Mouse (Mus musculus): Measurements from ENCODE around the gene Ctns.

Ctns gene

DNA sequence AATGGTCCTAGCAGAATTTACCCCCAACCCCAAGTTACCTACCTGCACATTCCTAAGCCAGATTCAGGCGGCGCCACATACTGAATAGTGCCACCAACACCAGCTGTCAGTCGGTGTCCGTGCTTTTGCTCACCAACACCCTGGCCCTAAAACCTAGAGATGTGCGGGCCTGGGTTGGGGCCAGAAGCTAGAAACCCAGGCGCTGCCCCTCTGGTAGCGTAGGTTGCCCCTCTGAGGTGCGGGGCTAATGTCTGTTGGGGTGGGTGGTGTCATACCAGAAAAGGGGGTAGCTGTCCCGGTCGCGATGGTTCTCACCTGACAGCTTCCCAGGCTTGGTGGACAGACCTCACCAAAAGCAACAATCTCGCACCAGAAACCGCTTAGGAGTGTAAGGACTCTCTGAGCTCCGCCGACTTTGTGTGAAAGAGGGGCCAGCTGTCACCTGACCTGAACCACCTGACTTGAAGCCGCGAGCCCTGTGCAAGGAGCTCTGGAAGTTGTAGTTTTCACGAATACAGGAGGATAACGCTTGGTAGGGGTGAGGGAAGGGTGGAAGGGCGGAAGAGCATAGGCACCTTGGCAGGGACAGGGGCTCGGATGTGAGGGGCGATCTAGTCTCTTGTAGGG, at the start of gene Ctns:
Ctns (minus strand) TSS at position 440 of the 627 bp plus-strand sequence.
- peak; percentile 94 for ATAC-seq (ENCODE audit: insufficient number of reproducible peaks, low FRiP score, low TSS enrichment)

DNA sequence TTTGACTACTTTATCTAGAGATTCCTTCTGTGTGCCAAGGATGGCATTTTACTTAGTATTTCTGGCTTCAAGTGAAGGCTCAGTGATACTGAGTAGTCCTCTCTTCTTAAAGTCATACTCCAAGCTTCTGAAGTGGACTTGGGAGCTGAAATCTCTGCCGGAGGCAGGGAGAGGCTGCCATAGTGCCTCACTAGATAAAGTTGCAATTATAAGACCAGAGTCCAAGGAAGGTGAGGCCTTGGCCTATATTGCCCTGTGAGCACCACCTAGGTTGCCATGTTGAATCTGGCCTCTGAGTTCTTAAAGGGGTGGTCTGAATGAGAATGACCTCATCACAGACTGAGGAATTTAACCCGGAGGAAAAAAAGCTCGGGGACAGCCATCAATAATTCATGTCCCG, 43.9 kb upstream of the Ctns start:
- ATAC-seq (ENCODE audit: insufficient number of reproducible peaks, low FRiP score, low TSS enrichment): no peak

DNA sequence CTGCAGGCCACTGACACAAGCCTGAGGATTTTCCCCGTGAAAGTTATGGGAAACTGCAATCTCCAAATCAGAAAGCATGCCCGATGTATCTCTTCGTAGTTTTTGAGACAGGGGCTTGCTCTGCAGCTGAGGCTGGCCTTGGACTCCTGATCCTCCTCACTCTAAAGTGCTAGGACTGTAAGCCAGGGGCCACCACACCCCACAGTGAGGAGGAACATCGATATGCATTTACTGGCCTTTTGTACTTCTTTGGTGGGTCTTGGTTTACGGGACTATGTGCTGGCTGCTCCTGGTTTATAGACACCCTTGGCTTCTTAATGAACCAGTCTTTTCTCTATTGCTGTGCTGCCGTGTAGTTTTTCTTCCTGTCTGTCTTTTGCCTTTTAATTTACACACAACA, 43.4 kb upstream of the Ctns start:
- no peak for ATAC-seq (ENCODE audit: insufficient number of reproducible peaks, low FRiP score, low TSS enrichment)

DNA sequence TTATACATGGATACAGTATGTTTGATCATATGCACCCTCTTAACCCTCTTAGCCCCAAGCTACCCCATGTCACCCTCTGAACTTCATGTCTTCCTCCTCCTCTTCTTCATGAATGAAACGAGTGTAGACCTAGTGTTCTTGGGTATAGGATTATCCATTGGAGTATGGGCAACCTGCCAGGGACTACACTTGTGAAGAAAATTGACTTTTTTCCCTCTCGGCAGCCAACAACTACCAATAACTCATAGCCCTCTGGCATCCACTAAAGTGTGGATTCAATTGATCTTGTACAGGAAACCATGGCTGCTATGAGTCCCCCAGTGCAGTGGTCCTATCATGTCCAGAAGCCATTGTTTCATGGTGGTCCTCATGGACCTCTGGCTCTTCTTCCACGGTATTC, 37.9 kb upstream of the Ctns start:
- no peak for ATAC-seq (ENCODE audit: insufficient number of reproducible peaks, low FRiP score, low TSS enrichment)

DNA sequence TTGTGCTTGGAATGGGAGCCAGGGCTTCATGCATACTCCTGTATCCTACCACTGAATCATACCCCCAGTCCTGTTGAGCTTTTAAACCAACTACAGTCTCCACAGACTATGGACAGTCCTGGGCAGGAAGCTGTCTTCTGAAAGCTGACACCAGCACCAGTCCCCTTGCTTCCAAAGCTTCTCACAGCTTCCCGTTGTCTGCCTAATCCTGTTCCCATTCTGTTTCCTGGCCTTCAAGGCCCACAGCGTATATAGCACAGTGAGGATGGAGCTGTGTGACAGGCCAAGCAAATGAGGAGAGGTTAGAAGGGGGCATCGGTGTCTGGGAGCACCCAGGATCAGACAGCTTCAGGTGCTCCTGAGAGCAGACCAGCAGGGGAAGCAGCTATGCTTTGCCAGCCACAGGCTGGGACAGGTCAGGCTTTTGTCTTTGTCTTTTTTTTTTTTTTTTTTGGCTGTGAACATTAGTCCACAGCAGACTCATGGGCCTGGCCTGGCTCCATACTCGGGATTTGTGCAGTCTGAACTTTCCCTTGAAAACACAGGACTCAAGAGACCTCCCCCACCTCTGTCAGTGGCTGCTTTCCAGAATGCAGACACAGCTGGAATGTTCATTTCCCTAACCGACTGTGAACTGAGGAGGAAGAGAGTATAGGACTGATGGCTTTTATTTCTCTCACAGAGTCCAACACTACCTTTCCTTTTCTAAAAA, 37.3 kb upstream of the Ctns start:
- no peak for ATAC-seq (ENCODE audit: insufficient number of reproducible peaks, low FRiP score, low TSS enrichment)

DNA sequence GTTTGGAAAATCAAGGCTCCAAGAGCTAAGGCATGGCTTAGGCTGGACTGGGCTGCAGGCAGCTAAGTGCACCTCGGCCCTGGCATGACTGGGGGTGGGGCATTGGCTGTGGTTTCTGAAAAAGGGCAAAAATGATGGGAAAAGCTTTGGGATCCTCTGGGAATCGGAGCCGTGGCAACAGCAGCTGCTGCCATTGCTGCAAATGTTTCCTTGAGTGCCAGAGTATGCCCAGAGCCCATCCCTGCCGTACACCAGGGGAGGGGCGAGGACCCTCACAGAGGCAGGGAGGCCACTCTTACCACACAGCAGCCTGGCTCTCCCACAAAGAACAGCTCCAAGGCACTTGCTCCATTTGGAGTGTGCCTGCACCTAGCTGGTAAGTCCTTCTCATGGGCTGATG, 35.1 kb upstream of the Ctns start, which contains the start of gene Trpv1:
Trpv1 (plus strand) TSS at position 301 of the 400 bp plus-strand sequence.
- no peak for ATAC-seq (ENCODE audit: insufficient number of reproducible peaks, low FRiP score, low TSS enrichment)

DNA sequence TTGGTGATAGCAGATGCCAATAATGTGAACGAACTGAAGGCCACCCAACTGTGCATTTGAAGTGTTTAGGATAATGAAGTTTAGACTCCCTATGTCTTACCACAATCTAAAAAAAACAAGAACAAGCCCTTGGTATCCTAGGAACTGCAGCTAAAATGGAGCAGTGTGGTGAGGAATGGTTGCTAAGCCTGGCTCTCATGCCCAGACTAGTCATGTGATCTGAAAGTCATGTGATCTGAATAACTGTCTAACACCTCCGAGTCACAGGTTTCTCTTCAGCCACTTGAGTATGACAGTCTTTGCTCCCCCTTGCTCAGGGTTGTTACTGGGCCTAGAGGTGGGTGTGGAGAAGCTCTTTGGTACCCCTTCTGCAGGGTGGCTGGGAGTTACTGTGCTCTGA, 33.7 kb upstream of the Ctns start:
- no peak for ATAC-seq (ENCODE audit: insufficient number of reproducible peaks, low FRiP score, low TSS enrichment)

DNA sequence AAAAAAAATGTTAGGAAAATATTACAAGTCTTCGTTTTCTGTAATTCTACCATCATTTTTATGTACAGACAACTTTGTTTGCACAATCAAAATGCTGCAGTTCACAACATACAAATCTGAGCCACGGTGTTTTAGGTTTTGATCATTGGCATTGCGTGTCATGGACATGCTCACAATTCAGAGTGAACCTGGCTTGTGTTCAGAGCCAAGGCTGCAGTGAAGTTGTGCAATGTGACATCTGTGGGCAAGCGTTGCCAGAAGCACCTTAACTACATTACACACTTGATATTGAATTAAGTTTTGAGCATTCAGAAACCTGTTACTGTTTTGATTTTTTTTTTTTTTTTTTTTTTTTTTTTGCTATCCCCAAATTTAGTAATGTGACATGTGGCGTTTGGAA, 31.2 kb upstream of the Ctns start:
- no peak for ATAC-seq (ENCODE audit: insufficient number of reproducible peaks, low FRiP score, low TSS enrichment)

DNA sequence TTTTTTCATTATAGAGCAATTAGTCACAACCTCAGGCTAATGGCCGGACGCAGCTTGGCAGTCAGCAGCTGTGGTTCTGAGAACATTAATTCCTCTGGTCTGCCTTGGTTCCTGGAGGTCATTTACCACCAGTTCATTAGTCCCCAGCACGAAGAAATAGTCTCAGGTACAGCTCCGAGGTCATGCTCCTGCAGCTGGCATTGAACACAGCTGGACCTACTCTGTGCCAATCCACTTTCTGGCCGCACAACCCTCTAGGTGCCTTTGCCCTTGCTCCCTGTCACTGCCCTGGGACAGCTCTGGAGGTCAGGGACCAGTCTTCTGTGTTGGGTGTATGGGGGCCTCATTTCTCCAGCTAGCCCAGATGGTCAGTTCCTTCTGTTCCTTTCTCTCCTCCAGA, 30.0 kb upstream of the Ctns start:
- no peak for ATAC-seq (ENCODE audit: insufficient number of reproducible peaks, low FRiP score, low TSS enrichment)

DNA sequence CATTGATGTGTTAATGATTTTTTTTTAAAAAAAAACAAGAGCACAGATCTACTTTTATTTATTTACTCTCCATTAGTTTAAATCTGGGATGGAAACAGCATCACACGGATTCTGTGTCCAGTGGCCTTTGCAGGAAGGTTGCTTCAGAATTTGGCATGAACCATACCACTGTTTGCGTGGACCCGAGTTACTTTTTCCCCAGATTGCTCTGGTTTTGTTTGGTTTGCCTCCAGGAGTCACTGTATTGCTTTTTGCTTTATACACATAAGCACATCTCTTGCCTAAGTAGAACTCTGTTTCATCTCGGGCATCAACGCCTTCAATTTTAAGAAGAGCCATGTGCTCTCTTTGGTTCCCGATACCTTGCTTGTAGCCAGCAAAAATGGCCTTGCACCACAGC, 27.0 kb upstream of the Ctns start:
- no peak for ATAC-seq (ENCODE audit: insufficient number of reproducible peaks, low FRiP score, low TSS enrichment)

DNA sequence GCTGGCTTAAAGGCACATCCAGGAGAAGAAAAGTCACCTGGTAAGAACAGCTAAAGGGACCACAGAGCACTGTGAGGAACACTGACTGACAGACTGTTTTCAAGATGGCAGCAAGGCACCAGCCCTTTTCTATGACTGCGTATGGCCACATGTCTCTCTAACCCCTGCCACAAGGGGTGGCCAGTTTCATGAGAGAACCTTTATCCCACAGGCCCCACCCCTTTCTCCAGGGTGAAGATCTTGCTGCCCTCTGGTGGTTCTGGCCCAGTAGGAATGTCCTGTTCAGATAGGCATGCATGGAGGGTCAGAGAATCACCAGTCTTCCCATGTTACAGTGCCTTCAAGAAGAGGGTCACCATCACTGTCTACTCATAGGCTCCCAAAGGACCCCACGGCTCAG, 25.1 kb upstream of the Ctns start:
- ATAC-seq (ENCODE audit: insufficient number of reproducible peaks, low FRiP score, low TSS enrichment): no peak

DNA sequence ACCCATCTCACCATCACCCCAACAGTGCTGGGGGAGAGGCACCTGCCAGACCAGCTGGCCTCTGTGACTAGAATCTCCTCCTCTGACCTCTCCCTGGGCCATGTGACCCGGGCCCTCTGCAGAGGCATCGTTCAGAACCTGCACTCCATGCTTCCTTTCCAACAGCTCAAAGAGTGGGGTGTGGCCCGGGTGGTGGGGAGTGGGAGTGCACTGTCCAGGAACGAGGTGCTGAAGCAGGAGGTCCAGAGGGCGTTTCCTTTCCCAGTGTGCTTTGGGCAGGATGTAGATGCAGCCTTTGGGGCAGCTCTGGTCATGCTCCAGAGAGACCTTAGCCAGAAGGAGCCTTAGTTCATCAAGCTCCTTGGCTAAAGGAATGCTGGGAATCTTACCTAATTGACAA, 24.0 kb upstream of the Ctns start:
- ATAC-seq (ENCODE audit: insufficient number of reproducible peaks, low FRiP score, low TSS enrichment): no peak; the same call in 1 of the 2 replicates

DNA sequence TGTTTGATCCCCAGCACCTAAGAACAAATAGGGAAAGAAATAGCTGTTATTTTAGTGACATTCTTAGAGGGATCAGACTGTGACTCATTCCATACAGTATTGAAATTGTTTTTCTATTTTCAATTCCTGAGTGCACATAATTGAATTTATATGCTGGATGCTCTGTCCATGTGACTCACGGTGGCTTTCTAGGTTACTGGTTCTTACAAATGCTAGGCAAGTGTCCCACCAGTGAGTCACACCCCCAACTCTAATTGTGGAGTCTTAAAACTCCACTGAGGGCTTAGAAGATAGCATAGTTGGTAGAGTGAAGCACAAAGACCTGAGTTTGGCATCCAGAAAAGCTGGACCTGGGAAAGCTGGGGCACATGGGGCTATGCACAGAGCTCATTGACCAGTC, 21.8 kb upstream of the Ctns start:
- no peak for ATAC-seq (ENCODE audit: insufficient number of reproducible peaks, low FRiP score, low TSS enrichment)

DNA sequence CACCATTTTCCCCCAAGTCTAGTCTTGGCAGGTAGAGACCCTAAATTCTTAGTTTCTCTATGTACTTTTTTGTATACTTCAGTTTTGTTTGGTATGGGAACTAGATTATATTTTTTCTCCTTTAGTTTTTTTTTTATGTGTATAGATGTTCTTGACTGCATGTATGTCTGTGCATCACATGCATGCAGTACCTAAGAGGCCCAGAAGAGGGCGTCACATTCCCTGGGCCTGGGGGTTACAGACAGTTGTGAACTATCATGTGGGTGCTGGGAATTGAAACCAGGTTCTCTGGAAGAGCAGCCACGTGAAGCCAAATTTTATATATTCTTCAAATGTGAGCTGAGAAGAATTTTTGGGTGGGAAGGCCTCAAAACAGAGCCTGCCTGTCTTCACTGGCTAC, 20.8 kb upstream of the Ctns start:
- ATAC-seq (ENCODE audit: insufficient number of reproducible peaks, low FRiP score, low TSS enrichment): no peak

DNA sequence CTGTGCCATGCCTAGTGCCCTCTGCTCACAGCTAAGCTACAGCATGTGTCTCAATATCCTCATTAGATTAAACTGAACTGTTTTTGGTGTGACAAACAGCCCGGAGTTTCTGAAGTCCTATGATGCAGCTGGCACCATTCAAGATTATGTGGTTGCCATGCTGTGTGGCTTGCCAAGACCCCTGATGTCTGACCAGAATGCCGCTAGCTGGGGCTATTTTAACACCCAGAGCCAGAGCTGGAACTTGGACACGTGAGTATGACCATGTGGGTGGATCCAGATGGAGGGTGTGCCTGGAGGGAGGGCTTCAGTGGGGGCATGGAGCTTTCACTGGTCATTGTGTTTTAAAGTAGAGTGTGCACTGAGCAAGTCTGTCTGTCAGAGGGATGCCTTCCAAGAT, 15.1 kb upstream of the Ctns start:
- ATAC-seq (ENCODE audit: insufficient number of reproducible peaks, low FRiP score, low TSS enrichment): no peak

DNA sequence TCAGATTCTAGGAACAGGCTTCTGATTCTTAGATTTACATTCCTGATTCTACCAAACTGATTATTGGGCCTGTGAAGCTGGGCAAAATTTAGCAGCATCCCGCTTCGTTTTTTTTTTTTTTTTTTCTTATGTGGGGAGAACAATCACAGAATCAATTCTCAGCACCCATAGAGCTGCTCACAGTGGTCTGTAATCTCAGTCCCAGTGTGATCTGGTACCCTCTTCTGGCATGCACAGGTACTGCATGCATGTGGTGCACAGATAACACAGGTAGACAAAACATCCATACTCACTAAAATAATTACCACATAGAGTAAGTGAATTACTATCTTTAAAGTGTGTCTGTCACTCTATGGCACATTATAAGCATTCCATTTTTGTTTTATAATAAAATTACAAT, 8.8 kb upstream of the Ctns start:
- ATAC-seq (ENCODE audit: insufficient number of reproducible peaks, low FRiP score, low TSS enrichment): no peak

DNA sequence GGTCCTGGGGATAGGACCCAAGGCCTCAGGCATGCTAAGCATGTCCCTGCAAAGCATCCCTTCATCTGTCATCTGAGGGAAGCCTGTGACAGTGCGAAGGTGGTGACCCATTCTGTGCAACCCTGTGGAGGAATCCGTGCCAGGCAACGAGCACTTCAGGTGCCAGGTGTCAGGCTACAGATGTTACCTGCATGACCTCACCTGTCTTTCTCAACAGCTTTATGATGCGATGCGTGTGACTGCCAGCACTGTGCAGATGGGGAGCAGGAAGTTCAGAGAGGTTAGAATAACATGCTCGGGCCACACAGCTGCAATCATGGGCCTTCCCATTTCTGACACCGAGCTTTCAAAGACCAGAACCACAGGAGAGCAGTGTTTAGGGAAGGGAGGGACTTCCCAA, 6.4 kb upstream of the Ctns start:
- ATAC-seq (ENCODE audit: insufficient number of reproducible peaks, low FRiP score, low TSS enrichment): no peak

DNA sequence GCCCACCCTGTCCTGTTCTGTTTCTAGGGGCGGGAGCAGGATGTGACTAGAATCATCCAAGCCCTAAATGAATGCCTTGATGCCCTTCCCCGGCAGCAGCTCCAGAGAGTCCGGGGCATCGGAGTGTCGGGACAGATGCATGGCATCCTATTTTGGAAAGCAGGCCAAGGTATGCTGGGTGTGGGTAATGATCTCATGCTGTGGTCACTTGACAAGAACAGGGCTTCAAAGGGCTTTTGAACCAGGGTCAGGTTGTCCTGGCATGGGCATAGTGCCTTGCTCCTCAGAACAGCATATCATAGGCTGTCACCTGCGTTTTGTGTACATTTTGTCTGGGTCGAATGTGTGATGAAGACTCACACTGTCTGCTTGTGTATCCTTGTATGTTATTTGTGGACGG, 5.1 kb upstream of the Ctns start:
- ATAC-seq (ENCODE audit: insufficient number of reproducible peaks, low FRiP score, low TSS enrichment): no peak

DNA sequence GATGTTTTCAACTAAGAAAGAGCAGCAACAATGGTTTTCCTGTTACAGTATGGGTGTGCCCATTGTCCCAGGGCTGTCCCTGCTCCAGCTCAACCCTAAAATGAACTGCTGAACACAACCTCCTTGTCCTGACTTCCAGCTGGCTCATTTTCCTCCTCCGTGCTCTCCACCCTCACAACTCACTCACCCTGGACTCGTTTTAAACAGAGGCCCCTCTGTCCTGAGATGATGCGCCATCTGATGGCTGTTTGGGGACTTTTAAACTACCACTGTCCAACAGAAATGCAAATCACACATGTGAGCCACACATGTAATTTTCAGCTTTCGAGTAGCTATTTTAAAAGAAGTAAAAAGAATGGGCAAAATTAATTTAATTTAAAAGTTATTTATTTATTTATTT, 2.8 kb upstream of the Ctns start:
- ATAC-seq (ENCODE audit: insufficient number of reproducible peaks, low FRiP score, low TSS enrichment): no peak

DNA sequence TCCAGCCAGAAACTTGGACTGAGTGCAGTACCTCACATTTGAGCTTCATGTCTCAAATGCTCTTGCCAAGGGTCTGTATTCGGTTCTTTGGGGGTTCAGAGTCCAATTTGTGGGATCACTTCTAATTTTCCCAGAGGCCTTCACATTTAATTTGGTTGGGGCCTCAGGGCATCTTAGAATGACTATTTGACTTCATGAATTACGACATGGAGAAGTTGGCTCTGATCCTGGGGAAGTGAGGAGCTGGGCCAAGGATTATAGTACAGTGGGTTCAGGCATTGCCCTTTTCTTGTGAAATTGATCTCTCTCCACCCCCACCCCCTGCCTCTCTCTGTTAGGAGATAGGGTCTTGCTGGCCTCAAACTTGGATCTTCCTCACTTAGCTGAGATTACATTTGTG, 2.2 kb upstream of the Ctns start:
- ATAC-seq (ENCODE audit: insufficient number of reproducible peaks, low FRiP score, low TSS enrichment): no peak

DNA sequence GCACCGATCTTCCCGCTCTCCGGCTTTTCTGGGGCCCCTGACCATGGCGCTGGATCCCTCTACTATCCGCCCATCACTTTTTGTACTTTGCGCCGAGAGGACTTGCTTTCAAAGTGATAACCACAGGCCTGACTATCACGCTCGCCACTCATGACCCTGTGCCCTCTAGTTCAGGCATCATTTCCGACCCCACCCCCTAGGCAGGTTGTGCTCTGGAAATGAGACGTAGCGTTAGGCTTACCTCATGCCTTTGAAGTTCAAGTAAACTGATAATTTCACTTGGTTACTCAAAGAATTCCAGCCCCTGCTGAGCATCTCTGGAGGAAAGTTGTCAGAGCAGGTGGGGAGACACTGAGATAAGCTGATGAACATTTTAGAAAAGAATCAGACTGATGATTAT, 1.0 kb upstream of the Ctns start:
- ATAC-seq (ENCODE audit: insufficient number of reproducible peaks, low FRiP score, low TSS enrichment): no peak

DNA sequence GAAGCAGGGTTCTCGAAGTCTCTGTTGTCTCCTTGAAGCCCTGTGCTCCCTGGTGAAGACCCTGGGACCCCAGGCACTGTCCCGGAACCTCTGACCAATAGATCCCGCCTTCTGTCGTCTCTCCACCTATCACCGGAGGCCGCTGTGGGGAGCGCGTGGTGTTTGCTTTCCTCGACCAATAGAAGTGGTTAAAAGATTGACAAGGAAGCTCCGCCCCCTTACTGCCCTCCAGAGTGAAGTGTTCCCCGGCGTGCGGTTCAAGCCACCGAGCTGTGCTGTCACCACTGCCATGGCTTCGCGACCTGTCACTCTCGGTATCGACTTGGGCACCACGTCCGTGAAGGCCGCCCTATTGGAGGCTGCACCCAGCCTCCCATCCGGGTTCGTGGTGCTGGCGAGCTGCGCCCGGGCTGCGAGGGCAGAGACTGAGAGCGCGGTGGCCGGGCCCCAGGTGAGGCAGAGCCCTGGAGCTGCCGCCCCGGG, 429 bp upstream of the Ctns start, which contains the start of gene Shpk:
Shpk (plus strand) TSS at position 231 of the 483 bp plus-strand sequence.
- peak; percentile 98 for ATAC-seq (ENCODE audit: insufficient number of reproducible peaks, low FRiP score, low TSS enrichment)
